Mouse (Mus musculus) urinary bladder, adult 2 months (tissue): Measurements from ENCODE around the gene Prkch. TPM values are rescaled to one million over a fixed set of nuclear protein-coding genes. Genes with fewer than 3 reads are reported as not detected.

Source experiments
- DNase-seq: peaks from one replicate; pipeline ENCODE4 v3.0.0; 2022; ENCODE audit warnings: low spot score
- polyA plus RNA-seq: library from polyadenylated mRNA; depleted of rRNA; stranded (reverse); fragments of >200 nt; gene quantifications from 2 replicates; pipeline ENCODE4 v1.2.3, GENCODE M21; 2012

Gene Prkch
- polyA plus RNA-seq, 1 experiment = 18.7 TPM

DNA sequence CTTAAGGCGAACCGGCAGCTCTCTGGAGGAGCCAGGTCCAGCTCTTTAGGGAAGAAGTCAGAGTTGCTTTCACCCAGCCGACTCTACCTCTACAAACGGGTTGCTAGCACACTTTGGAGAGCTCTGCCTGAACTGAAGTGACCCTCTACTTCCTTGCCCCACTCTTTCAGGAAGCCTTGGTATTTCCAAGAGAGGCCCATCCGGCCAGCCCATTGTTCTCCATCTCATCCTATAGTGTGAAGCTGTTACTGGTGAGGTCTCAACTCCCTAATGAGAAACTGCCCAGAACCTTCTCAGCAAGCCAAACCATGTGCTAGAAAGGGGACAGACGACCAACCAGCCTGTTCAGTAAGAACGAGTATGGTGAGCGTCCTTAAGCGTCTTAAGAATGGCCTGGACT is 1.3 kb upstream of the Prkch start:
- DNase-seq = no peak

DNA sequence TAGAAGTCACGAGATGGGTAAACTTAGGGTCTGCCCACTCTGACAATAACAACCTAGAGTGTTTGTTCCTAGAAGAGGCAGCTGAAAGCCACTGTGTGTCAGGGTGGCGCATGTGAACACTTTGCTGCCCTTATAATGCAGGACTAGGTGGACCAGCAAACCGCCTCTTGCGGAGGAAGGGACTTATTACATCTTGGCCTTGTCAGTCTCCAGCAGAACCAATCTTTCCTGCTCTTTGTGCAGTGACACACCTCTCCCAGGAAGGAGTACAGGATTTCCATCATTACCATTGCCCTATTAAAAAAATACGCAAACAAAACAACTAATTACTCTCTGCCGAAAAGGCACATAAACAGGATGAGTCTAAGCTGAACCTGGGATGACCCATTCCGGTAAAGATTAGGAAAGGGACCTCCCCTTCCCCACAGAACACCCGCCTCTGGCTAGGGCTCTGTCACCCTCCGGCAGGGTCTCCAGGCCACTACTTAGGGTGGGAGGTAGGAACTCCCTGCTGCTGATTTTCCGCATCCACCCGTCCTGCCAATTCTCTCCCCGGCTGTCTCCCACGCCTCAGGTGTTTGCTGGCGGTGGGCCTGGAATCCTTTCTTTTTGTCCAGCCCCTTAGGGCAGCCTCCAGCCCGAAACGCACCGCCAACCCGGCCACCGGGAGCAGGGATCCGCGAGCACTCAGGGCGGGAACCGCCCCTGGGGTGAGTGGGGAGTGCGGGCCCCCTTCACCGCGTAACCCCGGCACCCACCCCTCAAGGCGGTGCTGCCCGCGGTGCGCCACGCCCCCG is 585 bp upstream of the Prkch start:
- no peak for DNase-seq

DNA sequence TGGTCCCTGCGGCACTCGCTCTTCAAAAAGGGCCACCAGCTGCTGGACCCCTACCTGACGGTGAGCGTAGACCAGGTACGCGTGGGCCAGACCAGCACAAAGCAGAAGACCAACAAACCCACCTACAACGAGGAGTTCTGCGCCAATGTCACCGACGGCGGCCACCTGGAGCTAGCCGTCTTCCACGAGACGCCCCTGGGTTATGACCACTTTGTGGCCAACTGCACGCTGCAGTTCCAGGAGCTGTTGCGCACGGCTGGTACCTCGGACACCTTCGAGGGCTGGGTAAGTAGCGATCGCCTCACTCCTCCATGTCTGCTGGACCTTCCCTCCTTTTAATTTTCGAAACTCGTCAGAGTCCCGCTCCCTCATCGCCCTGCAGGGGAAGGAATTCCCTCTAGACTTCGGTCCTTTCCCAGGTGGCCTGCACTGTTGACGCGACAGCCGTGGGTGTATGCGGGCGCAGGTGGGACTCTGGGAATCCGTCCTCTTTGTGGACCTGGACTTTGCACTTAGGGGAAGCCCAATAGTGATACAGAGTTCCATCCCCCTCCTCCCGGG is 725 bp downstream of the Prkch start:
- DNase-seq = peak; percentile 29

DNA sequence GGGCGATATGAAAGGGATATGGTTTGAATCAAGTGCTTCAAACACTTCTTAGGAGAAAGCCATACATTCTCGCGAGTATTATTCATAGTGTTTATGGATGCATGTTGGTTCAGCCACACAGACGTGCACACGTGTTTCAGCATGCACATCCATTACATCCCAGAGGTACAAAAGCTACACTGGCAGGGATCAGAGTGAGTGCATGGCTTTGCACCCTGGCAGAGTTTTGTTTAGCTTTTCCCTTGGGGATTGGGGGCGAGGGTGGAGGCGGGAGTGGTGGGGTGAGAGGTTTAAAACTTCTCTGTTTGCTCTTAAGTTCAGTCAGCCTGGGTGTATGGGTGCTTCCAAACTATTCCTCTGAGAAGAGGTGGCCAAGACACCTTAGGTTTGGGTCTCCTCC is 1.3 kb downstream of the Prkch start:
- DNase-seq = no peak

DNA sequence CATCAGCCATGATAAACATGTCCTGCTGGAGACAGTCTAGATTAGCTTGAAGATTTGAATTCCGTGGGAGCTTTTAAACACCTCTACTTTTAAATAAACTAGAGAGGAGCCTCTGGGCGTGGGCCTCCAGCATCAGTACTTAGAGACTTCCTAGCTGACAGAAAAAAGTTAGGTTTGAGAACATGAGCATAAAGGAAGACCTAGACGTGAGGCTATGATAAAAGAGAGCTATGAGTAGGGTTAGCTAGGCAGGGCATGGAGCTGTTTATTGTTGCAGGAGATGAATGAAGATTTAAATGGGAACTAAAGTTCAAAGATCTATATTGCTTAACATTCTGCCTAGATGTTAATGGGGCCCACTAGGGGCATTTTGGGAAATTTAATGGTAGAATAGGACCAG is 2.7 kb downstream of the Prkch start:
- no peak for DNase-seq

DNA sequence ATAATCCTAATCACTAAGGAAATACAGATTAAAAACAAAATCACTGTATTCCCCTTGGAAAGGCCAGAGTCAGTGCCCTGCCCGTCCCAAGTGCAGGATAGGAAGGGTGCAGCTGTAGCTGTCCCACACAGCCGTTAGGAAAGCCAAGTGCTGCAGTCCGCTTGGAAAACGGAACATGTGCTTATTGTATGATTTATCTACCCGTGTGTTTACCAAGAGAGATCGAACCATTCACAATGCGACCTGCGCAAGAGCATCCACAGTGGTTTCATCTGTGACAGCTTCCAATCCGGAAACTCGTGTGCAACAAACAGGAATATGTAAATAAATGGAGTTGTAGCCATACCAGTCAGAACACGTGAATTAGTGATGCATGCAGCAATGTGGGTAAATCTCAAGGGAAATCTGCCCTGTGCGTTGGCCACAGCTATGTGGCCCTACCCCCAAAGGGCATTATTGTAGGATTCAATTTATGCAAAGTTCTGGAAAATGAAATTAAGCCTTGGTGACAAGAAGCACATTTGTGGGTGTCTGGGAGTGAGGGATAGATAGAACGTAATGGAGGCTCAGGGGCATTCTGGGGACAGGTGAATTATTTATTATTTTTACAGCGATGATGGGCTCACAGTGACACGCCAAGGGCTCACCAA is 6.2 kb downstream of the Prkch start:
- no peak for DNase-seq

DNA sequence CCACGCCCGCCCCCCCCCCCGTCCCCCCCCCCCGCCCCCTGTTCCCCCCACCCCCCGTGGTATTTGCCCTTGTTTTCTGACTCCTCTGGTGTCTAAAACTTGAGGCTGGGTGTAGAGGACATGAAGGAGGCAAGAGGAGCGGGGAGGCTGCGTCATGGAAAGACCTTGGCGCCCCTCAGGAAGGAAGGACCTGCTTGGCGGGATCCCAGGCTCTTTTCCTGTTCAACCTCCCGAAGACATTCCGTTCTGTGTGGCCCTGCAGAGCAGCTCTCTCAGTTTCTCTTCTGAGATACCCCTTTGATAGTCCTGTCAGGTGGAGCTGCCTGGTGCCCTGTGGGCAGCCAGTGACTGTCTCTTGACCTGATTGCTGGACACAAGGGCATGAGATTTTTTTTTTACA is 7.0 kb downstream of the Prkch start:
- DNase-seq = no peak

DNA sequence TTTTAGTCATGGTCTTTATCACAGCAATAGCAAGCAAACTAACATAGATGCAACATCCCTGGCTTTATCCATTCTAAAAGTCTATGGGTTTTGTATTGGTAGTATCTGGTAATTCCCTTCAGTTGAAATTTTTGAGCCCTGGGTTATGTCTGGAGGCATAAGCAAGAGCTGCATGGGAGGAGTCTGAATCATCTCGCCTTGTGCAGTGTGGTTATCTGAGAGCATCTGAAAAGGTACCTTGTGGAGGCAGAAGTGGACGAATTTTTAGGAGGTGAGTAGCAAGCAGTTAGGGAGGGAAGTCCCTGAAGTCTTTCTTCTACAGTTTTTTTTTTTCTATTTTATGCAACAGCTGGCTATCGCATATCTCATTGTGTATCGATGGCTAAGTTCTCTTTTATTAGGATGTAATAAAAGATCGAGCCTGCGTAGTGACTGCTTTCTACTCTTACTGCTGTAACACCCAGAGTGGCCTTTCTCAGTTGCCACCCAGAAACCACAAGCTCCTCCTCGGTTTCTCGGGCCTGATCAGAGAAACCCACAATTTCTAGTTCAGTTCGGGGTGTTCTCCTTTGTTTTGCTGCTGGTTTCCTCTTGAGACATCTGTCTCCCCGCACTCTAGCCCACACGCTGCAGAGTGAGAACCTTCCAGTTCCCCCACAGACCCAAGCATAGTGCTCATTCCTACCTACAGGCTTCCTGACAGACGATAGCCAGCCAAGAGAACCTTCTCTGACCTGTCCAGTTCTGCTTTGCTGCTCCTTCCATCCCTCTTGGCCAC is 8.6 kb downstream of the Prkch start:
- DNase-seq = no peak

DNA sequence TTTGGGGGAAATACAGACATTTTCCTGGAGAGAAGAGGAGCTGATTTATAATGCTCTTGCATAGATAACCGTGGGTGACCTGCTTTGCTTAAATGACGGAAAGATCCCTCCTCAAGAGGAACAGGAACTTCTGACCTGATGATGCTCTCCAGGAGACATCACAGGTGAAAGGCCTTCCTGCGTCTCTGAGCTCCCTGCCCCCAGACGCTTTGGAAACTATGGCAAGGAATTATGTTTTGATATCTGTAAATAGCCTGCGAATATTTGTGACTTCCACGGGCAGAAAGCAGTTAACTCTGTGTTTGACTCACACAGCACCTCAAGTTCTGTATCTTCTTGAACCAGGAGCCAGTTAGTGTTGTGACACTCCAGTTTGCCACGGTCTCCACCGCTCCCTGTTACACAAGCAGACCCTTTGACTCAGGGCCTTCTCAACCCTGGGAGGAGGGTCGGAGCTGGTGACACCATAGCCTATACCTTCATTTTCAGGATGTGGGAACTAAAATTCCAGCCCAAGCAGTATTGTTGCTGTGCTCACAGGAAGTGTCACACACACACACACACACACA is 9.7 kb downstream of the Prkch start:
- no peak for DNase-seq

DNA sequence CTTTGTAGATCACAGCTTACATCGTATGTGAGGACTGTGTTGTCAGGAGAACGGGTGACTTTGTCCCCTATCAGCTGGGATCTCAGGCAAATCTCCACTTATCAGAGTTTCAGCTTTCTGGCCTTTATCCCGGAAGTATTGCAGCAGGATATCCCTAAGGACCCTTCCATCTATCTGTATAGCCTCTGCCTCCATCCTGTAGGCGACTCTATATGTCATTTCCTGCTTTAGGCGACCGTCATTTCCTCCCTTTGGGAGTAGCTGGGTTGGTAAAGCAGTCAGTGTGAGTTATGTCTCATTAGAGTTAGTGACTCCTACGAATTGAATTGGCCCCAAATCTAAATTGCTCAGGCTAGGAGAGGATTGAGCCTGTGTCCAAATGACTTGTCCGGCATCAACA is 10.6 kb downstream of the Prkch start:
- DNase-seq = no peak

DNA sequence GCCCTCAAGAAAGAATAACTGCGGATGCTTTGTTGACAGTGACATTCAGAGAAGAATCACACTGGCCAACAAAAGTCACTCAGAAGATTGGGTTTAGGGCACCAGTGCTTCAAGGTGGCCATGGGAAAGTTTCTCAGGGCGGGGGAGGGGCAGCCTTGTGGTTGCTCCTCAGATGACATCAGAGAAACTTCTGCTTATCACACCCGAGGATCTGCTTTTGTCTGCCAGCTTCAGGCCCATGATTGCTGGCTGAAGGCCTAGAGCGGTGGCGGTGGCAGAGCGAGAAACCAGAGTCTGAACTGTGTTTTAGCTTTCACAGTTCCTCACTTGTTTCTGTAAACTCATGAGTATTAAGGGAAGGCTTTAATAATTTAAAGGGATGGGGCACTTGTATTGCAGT is 13.6 kb downstream of the Prkch start:
- no peak for DNase-seq

DNA sequence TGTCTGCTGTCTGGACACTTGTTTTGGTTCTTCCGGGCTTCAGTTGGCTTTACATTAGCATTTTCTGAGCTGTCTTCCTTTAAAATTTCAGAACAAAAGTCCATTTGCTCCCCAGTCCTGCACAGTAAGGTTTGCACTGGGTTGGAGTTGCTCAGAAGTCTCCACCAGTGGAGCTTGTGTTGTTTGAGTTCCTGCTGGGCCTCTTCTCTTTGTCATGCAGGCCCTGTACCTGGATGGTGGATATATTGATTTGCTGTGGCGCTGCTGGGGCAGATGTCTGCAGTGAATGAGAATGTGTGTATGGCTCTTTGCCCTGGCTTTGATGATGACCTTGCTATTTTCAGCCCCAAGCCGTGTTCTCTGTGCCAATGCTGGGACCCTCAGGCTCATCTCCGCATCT is 15.9 kb downstream of the Prkch start:
- no peak for DNase-seq

DNA sequence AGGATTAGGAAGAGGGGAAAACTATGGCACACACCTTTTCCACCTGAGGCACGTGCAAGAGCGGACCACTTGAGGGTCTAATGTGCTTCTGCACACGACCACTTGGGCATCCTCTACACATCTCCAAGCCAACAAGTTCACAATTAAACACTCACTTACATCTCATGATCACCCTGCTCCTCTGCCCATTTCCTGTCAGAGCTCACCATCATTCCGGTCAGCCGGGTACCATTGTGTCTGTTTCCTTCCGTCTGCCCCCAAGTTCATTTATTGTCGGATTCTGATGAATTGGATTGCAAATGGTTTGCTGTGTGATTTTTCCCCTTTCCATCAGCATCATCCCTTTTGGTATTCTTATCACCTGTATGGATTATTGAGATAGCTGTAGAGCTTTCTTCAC is 18.4 kb downstream of the Prkch start:
- DNase-seq = no peak

DNA sequence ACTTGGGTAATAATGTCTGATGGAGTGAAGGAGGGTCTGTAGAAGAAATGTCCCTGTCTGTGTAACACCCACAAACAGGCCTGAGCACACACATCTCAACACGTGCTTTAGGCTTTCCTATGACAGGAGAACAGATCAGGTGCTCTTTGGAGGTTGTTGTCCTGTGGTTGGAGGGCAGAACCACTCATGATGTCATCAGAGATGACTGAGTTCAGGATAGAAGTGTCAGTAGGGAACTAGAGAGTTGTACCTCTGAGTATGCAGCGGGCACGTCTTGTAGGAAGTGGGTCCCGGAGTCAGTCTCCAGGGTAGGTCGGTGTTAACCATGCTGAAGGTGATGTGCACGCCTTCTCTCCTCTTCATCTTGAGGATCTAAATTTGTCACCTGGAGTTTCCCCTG is 19.1 kb downstream of the Prkch start:
- DNase-seq = no peak

DNA sequence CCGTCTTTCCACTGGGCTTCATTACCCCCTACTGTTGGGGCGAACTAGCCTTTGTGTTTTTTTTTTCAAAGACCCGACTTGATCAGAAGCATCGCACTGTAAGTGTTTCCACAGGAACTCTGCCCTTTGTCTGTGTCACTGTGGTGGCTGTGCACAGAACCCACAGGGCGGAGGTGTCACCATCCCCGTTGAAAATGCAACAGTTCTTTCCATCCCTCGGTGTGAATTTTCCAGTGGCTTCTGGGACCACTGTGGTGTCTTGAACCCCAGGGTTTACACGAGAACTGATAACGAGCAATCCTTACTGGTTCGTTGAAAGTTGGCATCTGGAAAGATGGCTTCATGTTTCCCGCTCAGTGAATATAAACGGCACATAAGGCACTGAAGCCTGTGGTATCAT is 20.2 kb downstream of the Prkch start:
- DNase-seq = no peak

DNA sequence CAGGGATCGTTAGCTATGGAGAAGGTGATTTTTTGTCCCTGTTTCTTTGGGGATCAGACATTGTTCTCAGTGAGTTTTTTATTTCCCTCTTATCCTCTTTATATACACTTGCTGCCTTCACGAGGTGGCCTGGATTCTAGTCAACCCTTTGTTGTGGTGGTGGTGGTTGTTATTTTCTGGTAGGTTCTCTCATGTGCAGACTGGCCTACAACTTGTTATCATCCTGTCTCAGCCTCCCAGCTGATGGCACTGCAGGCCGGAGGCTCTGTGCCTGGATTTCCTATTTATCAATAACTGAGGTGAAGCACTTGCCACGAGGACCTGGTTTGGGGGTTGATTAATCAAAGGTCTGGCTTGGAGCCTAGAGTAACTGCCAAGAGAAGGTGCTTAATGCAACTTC is 20.6 kb downstream of the Prkch start:
- DNase-seq = no peak

DNA sequence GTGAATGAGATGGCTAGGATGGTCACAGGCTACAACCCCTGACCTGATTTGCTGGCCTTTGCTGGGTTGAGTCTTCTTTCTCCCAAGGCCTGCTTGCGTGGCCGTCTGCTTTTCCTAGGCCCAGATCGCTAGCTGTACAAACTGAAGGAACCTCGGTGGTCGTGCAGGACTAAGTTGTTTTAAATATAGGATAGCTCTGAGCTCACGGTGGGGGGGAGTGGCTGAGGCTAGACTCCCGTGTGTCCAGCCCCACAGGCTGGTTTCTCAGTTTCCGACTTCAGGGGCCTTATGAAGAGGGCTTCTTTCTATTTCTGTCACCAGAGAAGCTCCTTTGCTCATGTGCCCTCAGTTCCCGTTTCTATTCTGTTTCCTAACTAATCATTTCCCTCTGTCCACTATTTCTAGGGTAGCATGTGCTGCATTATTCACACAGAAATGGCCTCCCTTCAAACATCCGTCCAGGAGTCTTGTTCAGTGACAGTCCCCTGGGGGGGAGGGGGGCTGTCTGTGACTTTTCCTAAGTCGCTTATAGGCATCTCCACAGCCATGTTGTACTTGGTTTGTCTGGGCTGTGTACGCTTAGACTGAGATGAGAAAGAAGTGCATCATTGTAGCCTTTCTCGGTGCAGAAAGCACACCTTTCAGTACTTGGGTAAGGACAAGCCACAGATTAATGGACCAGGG is 22.9 kb downstream of the Prkch start:
- DNase-seq = no peak

DNA sequence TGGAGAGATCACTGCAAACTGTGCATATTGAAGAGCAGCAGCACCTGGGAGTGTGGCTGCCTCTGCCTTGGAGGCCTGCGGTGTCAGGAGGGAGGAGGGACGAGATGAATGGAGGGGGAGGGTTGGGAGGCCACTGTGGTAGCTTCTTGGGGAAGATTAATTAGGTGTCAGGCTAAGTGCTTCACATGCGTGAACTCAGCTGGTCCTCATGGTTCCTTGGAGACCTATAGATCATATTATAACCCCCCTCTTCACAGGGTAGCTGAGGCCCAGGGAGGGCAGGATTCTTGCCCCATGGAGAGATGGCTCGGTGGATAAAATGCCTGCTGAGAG is 23.4 kb downstream of the Prkch start:
- no peak for DNase-seq

DNA sequence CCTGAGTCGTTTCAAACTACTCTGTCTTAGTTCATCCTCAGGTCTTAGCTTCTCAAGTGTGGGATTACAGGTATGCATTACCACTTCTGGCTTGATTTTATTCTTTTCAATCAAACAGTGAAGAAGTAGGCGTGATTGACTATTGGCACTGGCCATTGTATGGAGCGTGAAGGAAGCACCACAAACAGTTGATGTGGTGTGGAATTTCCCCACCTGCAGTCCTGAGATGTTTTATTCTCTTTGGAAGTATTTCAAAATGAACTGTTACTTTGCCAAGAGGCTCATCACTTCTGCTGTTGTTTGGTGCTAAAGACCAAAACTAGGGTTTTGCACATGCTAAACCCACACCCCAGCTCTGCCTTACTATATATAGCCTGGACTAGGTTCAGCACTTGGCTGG is 24.7 kb downstream of the Prkch start:
- DNase-seq = no peak

DNA sequence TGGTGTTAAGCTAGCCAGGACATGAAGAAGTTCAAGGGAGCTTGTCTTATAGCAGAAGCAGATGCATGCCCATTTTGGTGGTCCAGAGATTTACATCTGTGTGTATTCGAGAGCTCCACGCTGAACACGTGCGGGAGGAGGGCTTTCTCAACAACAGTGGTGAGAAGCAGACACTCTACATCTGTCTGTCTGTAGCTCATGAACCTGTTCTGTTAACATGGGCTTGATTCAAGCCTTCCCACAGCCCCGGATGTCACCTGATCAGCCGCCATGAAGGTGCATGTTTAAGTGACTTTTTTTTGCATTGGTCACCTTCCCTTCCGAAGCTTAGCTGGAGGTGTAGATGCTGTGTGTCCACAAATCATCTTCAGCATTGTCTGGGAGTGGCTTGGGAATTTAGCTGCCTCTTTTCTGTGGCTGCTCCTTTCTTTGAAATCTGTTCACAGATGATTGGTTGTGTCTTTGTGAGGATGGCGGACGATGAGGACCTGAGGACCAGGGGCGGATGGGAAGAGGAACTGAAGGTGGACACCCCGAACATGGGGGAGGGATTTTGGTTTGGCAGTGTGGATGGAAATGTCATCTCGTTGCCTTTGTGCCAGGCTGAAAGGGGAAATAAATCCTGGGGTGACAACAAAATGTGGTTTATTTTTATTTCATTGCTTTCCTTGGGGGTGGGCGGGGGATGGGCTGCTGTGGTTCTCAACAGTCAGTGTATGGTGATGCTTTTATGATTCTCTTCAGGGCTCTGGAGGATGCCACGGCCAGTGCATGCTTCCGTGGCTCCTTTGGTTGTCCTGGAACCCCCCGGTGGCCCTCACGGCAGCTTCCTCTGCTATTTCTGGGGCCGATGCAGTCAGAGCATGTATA is 25.3 kb downstream of the Prkch start:
- DNase-seq = no peak

DNA sequence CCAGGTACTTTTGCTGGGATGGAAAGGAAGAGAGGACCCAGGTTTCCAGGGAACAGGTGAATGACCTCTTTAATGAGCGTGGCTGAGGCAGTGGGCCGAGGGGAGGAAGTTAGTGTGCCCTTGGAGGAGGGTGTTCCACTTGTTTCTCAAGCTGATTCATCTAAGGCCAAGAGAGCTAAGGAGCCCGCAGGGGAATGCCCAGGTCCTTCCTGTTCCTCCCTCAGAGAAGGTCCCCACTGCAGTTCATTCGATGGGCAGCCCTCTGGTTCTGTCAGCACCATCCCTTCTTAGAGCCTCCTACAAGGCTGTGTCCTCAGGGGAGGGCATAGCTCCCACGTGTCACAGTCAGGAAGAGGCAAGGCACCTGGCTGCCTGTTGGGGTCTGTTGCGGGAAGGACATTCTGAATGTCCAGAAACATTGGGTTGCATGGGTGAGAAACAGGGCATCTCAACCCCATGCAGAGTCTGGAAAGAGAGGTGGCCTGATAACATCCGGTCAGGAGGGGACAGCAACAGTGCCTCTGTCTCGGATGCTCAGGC is 26.3 kb downstream of the Prkch start:
- no peak for DNase-seq
